Mouse (Mus musculus) CH12.LX (cell line): Measurements from ENCODE around the gene Htr1b. TPM values are rescaled to one million over a fixed set of nuclear protein-coding genes. Genes with fewer than 3 reads are reported as not detected.

Experiments
- DNase-seq: peaks from one replicate; pipeline ENCODE4 v3.0.0-alpha.2; 2013; ENCODE audit errors: extremely low read depth
- H3K27ac ChIP-seq: 2 replicates; pipeline ENCODE4 v1.5.1; 2012; ENCODE audit warnings: low read depth, mild to moderate bottlenecking, control low read depth, moderate library complexity; ENCODE audit not compliant: insufficient read depth
- H3K27me3 ChIP-seq: replicated peaks from 2 replicates; pipeline ENCODE3; 2012; ENCODE audit warnings: inconsistent platforms
- H3K36me3 ChIP-seq, 2 experiments: replicated peaks in 1 of 2; 2 replicates each; pipeline versions ENCODE3 to v1.6.1; 2012; ENCODE audit warnings: inconsistent platforms in 1 of 2, low read length in 1 of 2, mild to moderate bottlenecking in 1 of 2, mixed read lengths in 1 of 2, moderate library complexity in 1 of 2; ENCODE audit not compliant: control insufficient read depth in 1 of 2, insufficient read depth in 1 of 2
- H3K4me1 ChIP-seq, 2 experiments: 2 replicates each; pipeline ENCODE4 v1.6.1; 2012; ENCODE audit warnings: inconsistent platforms in 1 of 2, moderate library complexity in 1 of 2; ENCODE audit not compliant: insufficient read depth in 2 of 2, control insufficient read depth in 1 of 2
- H3K4me2 ChIP-seq: 2 replicates; pipeline ENCODE4 v1.6.1; 2012; ENCODE audit warnings: low read depth, mild to moderate bottlenecking, control low read depth; ENCODE audit not compliant: poor library complexity, insufficient read depth, severe bottlenecking
- H3K4me3 ChIP-seq, 3 experiments: fragments of 150-350 bp in 1 of 3; sonication (generic) in 1 of 3; replicated peaks in 1 of 3; 2 replicates each; pipeline versions ENCODE3 to v1.5.1; 2011 to 2012; ENCODE audit warnings: low read depth in 2 of 3, low read length in 2 of 3, mild to moderate bottlenecking in 2 of 3, moderate library complexity in 2 of 3, control low read depth in 1 of 3, improper control_type of control experiment in 1 of 3, inconsistent platforms in 1 of 3, mixed read lengths in 1 of 3; ENCODE audit not compliant: poor library complexity in 1 of 3
- H3K79me2 ChIP-seq: replicated peaks from 2 replicates; pipeline ENCODE4 v1.6.1; 2012; ENCODE audit warnings: mild to moderate bottlenecking, moderate library complexity; ENCODE audit not compliant: control insufficient read depth, poor library complexity, insufficient read depth, severe bottlenecking; ENCODE audit errors: extremely low read depth
- H3K9ac ChIP-seq: 2 replicates; pipeline ENCODE4 v1.6.1; 2012; ENCODE audit warnings: low read depth, mild to moderate bottlenecking, control low read depth, moderate library complexity; ENCODE audit not compliant: insufficient read depth
- H3K9me3 ChIP-seq: replicated peaks from 2 replicates; pipeline ENCODE3; 2012; ENCODE audit warnings: low read length, inconsistent platforms, mixed read lengths
- CHD2 ChIP-seq: IDR thresholded peaks from 2 replicates; pipeline ENCODE4 v1.6.1; 2011; ENCODE audit warnings: low read length, improper control_type of control experiment
- CTCF ChIP-seq, 2 experiments: IDR thresholded peaks in 1 of 2; conservative IDR thresholded peaks in 1 of 2; 2 replicates each; pipeline ENCODE4 v1.5.1; 2011 to 2012; ENCODE audit warnings: low read depth in 2 of 2, low read length in 2 of 2, improper control_type of control experiment in 1 of 2, inconsistent platforms in 1 of 2, mild to moderate bottlenecking in 1 of 2, moderate library complexity in 1 of 2
- E2F4 ChIP-seq: IDR thresholded peaks from 2 replicates; pipeline ENCODE4 v1.6.1; 2011; ENCODE audit warnings: low read depth, low read length, improper control_type of control experiment; ENCODE audit not compliant: insufficient replicate concordance
- ELF1 ChIP-seq: IDR thresholded peaks from 2 replicates; pipeline ENCODE4 v1.6.1; 2014; ENCODE audit warnings: low read depth, mild to moderate bottlenecking, inconsistent platforms, low read length, improper control_type of control experiment
- ETS1 ChIP-seq: conservative IDR thresholded peaks from 2 replicates; pipeline ENCODE4 v1.6.1; 2012; ENCODE audit warnings: low read depth, mild to moderate bottlenecking, inconsistent platforms, low read length, improper control_type of control experiment, moderate library complexity
- HCFC1 ChIP-seq: IDR thresholded peaks from 2 replicates; pipeline ENCODE4 v1.6.1; 2012; ENCODE audit warnings: low read depth, mild to moderate bottlenecking, inconsistent platforms, low read length, improper control_type of control experiment
- IRF4 ChIP-seq: IDR thresholded peaks from 2 replicates; pipeline ENCODE4 v1.6.1; 2014; ENCODE audit warnings: low read depth, mild to moderate bottlenecking, inconsistent platforms, low read length, improper control_type of control experiment
- JUN ChIP-seq: IDR thresholded peaks from 2 replicates; pipeline ENCODE4 v1.6.1; 2011; ENCODE audit warnings: low read depth, mild to moderate bottlenecking, low read length, improper control_type of control experiment, moderate library complexity; ENCODE audit not compliant: insufficient read depth
- JUND ChIP-seq: conservative IDR thresholded peaks from 2 replicates; pipeline ENCODE4 v1.6.1; 2011; ENCODE audit warnings: low read depth, low read length, improper control_type of control experiment
- KAT2A ChIP-seq: IDR thresholded peaks from 2 replicates; pipeline ENCODE4 v1.6.1; 2012; ENCODE audit warnings: low read length, improper control_type of control experiment, inconsistent platforms; ENCODE audit not compliant: insufficient replicate concordance
- MAFK ChIP-seq: IDR thresholded peaks from 2 replicates; pipeline ENCODE4 v1.6.1; 2011; ENCODE audit warnings: low read length, improper control_type of control experiment; ENCODE audit not compliant: insufficient replicate concordance
- MAX ChIP-seq: IDR thresholded peaks from 2 replicates; pipeline ENCODE4 v1.6.1; 2011; ENCODE audit warnings: low read length, improper control_type of control experiment
- MEF2A ChIP-seq: IDR thresholded peaks from 2 replicates; pipeline ENCODE4 v1.6.1; 2014; ENCODE audit warnings: low read depth, mild to moderate bottlenecking, inconsistent platforms, low read length, improper control_type of control experiment, borderline replicate concordance
- MXI1 ChIP-seq: IDR thresholded peaks from 2 replicates; pipeline ENCODE4 v1.6.1; 2011; ENCODE audit warnings: mild to moderate bottlenecking, low read depth, low read length, improper control_type of control experiment
- MYC ChIP-seq: IDR thresholded peaks from 2 replicates; pipeline ENCODE4 v1.6.1; 2011; ENCODE audit warnings: low read depth, mild to moderate bottlenecking, improper control_type of control experiment, low read length
- NRF1 ChIP-seq: IDR thresholded peaks from 2 replicates; pipeline ENCODE4 v1.6.1; 2014; ENCODE audit warnings: low read depth, mild to moderate bottlenecking, inconsistent platforms, low read length, improper control_type of control experiment, moderate library complexity
- POLR2A ChIP-seq: IDR thresholded peaks from 2 replicates; pipeline ENCODE4 v1.6.1; 2011; ENCODE audit warnings: low read depth, mild to moderate bottlenecking, improper control_type of control experiment, low read length
- POLR2AphosphoS2 ChIP-seq: IDR thresholded peaks from 2 replicates; pipeline ENCODE4 v1.6.1; 2011; ENCODE audit warnings: low read depth, low read length, improper control_type of control experiment
- RAD21 ChIP-seq: IDR thresholded peaks from 2 replicates; pipeline ENCODE4 v1.6.1; 2011; ENCODE audit warnings: low read depth, mild to moderate bottlenecking, low read length, improper control_type of control experiment, moderate library complexity
- RCOR1 ChIP-seq: conservative IDR thresholded peaks from 2 replicates; pipeline ENCODE4 v1.6.1; 2012; ENCODE audit warnings: low read depth, mild to moderate bottlenecking, inconsistent platforms, low read length, improper control_type of control experiment
- SMC3 ChIP-seq: IDR thresholded peaks from 2 replicates; pipeline ENCODE4 v1.6.1; 2011; ENCODE audit warnings: low read depth, low read length, improper control_type of control experiment
- TBP ChIP-seq: conservative IDR thresholded peaks from 2 replicates; pipeline ENCODE4 v1.6.1; 2011; ENCODE audit warnings: low read depth, low read length, improper control_type of control experiment
- TCF12 ChIP-seq: IDR thresholded peaks from 2 replicates; pipeline ENCODE4 v1.6.1; 2014; ENCODE audit warnings: low read depth, mild to moderate bottlenecking, inconsistent platforms, low read length, improper control_type of control experiment
- UBTF ChIP-seq: IDR thresholded peaks from 2 replicates; pipeline ENCODE4 v1.6.1; 2012; ENCODE audit warnings: low read depth, mild to moderate bottlenecking, inconsistent platforms, low read length, improper control_type of control experiment, moderate library complexity
- USF1 ChIP-seq: IDR thresholded peaks from 2 replicates; pipeline ENCODE4 v1.6.1; 2014; ENCODE audit warnings: low read depth, mild to moderate bottlenecking, inconsistent platforms, low read length, improper control_type of control experiment
- USF2 ChIP-seq: conservative IDR thresholded peaks from 2 replicates; pipeline ENCODE4 v1.6.1; 2011; ENCODE audit warnings: low read depth, low read length, improper control_type of control experiment
- ZC3H11A ChIP-seq: IDR thresholded peaks from 2 replicates; pipeline ENCODE4 v1.6.1; 2012; ENCODE audit warnings: low read depth, mild to moderate bottlenecking, inconsistent platforms, low read length, improper control_type of control experiment
- ZMIZ1 ChIP-seq: IDR thresholded peaks from 2 replicates; pipeline ENCODE4 v1.6.1; 2012; ENCODE audit warnings: low read depth, mild to moderate bottlenecking, inconsistent platforms, low read length, improper control_type of control experiment
- dilution Hi-C: fragments of 300-500 bp; cut with MboI; formaldehyde crosslinking; loops from 2 replicates; pipeline ENCODE4 v1.14.3; 2020; ENCODE audit warnings: low sequenced_read_pairs; ENCODE audit not compliant: extremely low pct_unique_long_range_greater_than_20kb, extremely low pct_ligation_motif_present
- in situ Hi-C: fragments of 300-500 bp; cut with MboI; formaldehyde crosslinking; loops from 3 replicates; pipeline ENCODE4 v1.14.3; 2019; ENCODE audit warnings: low sequenced_read_pairs, low pct_ligation_motif_present, low pct_unique_long_range_greater_than_20kb, mixed read lengths
- polyA plus RNA-seq: library from polyadenylated mRNA; unstranded; fragments of >175 nt; gene quantifications from 2 replicates; pipeline ENCODE4 v1.2.1, GENCODE M21; 2012; ENCODE audit warnings: low read depth; ENCODE audit not compliant: insufficient read length
- total RNA-seq, 2 experiments: library from RNA; depleted of rRNA; stranded (reverse); fragments of 300-350 nt in 1 of 2; fragments of >200 nt in 1 of 2; gene quantifications; 2 replicates each; pipeline ENCODE4 v1.2.3; 2012 to 2014

Gene Htr1b
- total and polyA plus RNA-seq, 3 experiments: not detected

GRCm38 (mm10) chr9:81625898-81626297 lies 7.7 kb downstream of the Htr1b start:
- in situ Hi-C loops: loop anchor here (25.0 kb wide), 1 partner anchor 1314 kb away; no protein-coding TSS in a partner anchor
- Histone ChIP-seq H3K9ac (no peak overlapping the region), H3K27ac (no peak overlapping the region), H3K4me2 (no peak overlapping the region), H3K4me1 (peaks cover 0 to 18% of the 10 kb centered on the region in 2 experiments; a peak in 2 of 4 replicates), H3K27me3 (no peaks in the 10 kb centered on the region), H3K9me3 (no peaks in the 10 kb centered on the region)
- peak; percentile 9 for DNase-seq
- TF ChIP-seq JUN: no peak
- TF ChIP-seq MAFK: no peak
- no peak for TF ChIP-seq POLR2AphosphoS2
- TF ChIP-seq USF1: no peak
- TF ChIP-seq HCFC1: no peak
- TF ChIP-seq CHD2: no peak
- TF ChIP-seq ZMIZ1: no peak
- TF ChIP-seq ZC3H11A: no peak
- TF ChIP-seq JUND: no peak
- TF ChIP-seq E2F4: no peak
- TF ChIP-seq RCOR1: no peak
- TF ChIP-seq TBP: no peak
- TF ChIP-seq ELF1: no peak
- TF ChIP-seq MYC: no peak
- TF ChIP-seq, all 38 proteins: peak for 0
- dilution Hi-C loops: no loop called here
- no peaks in the 10 kb centered on the region for H3K36me3 ChIP-seq
- H3K4me3 ChIP-seq: no peak overlapping the region
- H3K79me2 ChIP-seq: no peaks in the 10 kb centered on the region

- no peaks in the 10 kb centered on the region for H3K79me2 ChIP-seq
- H3K4me1 ChIP-seq: peaks cover 0 to 18% of the 10 kb centered on the region in 2 experiments; a peak in 2 of 4 replicates
- H3K4me2 ChIP-seq: no peak overlapping the region
- in situ Hi-C loops: no loop called here
- no peak overlapping the region for H3K27ac ChIP-seq
- H3K9me3 ChIP-seq: no peaks in the 10 kb centered on the region
- TF ChIP-seq ETS1 (no peak), RAD21 (no peak), MEF2A (no peak), NRF1 (no peak), MAFK (no peak), CHD2 (no peak), UBTF (no peak), SMC3 (no peak), ZMIZ1 (no peak), CTCF (conservative IDR thresholded peaks at IDR 0.05 in 1 of 2, IDR thresholded peaks at IDR 0.05 in 1 of 2; ENCODE audit: low read depth in 2 of 2, low read length in 2 of 2) (no peak), MXI1 (no peak), MAX (no peak), USF2 (no peak), POLR2A (no peak), IRF4 (no peak), KAT2A (no peak), TCF12 (no peak)
- H3K9ac ChIP-seq: no peak overlapping the region
- no peaks in the 10 kb centered on the region for H3K27me3 ChIP-seq
- H3K36me3 ChIP-seq: no peaks in the 10 kb centered on the region
- no peak overlapping the region for H3K4me3 ChIP-seq
- no peak for DNase-seq
- dilution Hi-C loops: no loop called here
Measured at GRCm38 (mm10) chr9:81622873-81623272, 10.8 kb downstream of the Htr1b start.
